Mouse (Mus musculus) neural tube, embryonic 12.5 days (tissue): Measurements from ENCODE around the gene Syde1. TPM values are rescaled to one million over a fixed set of nuclear protein-coding genes. Genes with fewer than 3 reads are reported as not detected.
"Not testable (repeated sequence)": the region's sequence is repeated elsewhere in the genome, so short reads cannot be mapped to it uniquely, and the experiment has no call there.

Experiments used
- ATAC-seq: fragments of 200-750 bp; cut with Nextera tagmentation; 2 replicates; pipeline ENCODE4 v1.8.0; 2017; ENCODE audit warnings: low read depth, mild to moderate bottlenecking, moderate TSS enrichment, moderate library complexity; ENCODE audit not compliant: low FRiP score
- H3K27ac ChIP-seq: fragments of 300-500 bp; sonication (generic); 2 replicates; pipeline ENCODE4 v1.5.1; 2016
- H3K27me3 ChIP-seq: fragments of 300-500 bp; sonication (generic); replicated peaks from 2 replicates; pipeline ENCODE4 v1.6.1; 2016; ENCODE audit warnings: mild to moderate bottlenecking
- H3K36me3 ChIP-seq: fragments of 300-500 bp; sonication (generic); 2 replicates; pipeline ENCODE4 v1.6.1; 2016; ENCODE audit warnings: mild to moderate bottlenecking
- H3K4me1 ChIP-seq: fragments of 300-500 bp; sonication (generic); 2 replicates; pipeline ENCODE4 v1.6.1; 2016
- H3K4me2 ChIP-seq: fragments of 300-500 bp; sonication (generic); replicated peaks from 2 replicates; pipeline ENCODE4 v1.6.1; 2016; ENCODE audit warnings: mild to moderate bottlenecking
- H3K4me3 ChIP-seq: fragments of 300-500 bp; sonication (generic); 2 replicates; pipeline ENCODE4 v1.5.1; 2016
- H3K9ac ChIP-seq: fragments of 300-500 bp; sonication (generic); 2 replicates; pipeline ENCODE4 v1.6.1; 2016; ENCODE audit warnings: mild to moderate bottlenecking
- H3K9me3 ChIP-seq: fragments of 300-500 bp; sonication (generic); 2 replicates; pipeline ENCODE4 v1.6.1; 2016; ENCODE audit warnings: mild to moderate bottlenecking
- WGBS: fragments of 180-500 bp; shearing (Covaris S2); methylation state at CpG from one replicate; pipeline ENCODE4 v1.1.7; 2016; 5-methylcytosine and 5-hydroxymethylcytosine counted together
- polyA plus RNA-seq: library from polyadenylated mRNA; unstranded; fragments of >200 nt; fragmentation: Nextera tagmentation; extraction: Ambion mirVana; gene quantifications from 2 replicates; pipeline ENCODE4 v1.2.1, GENCODE M21; 2016

The Syde1 gene
- polyA plus RNA-seq, result 7.8 and 7.9 TPM in 2 replicates

- 4% methylated on average over 43 of the region's 54 CpGs for WGBS
These were observed at the start of gene Syde1 for GRCm38 (mm10) chr10:78591406-78592328. Syde1 (minus strand) TSS chr10:78591964.

GRCm38 (mm10) chr10:78632311-78632710 is 40.5 kb upstream of the Syde1 start:
- H3K27me3 ChIP-seq, result no peaks in the 10 kb centered on the region
- no peak overlapping the region for H3K27ac ChIP-seq
- H3K4me1 ChIP-seq, result no peaks in the 10 kb centered on the region
- no peak overlapping the region for H3K9ac ChIP-seq
- H3K4me3 ChIP-seq, result no peak overlapping the region
- peak; percentile 68 for ATAC-seq
- 18% methylated on average over 6 of the region's 6 CpGs for WGBS
- no peaks in the 10 kb centered on the region for H3K36me3 ChIP-seq
- H3K4me2 ChIP-seq, result peak overlapping the region; percentile 25; the same call in 1 of the 2 replicates
- H3K9me3 ChIP-seq, result no peaks in the 10 kb centered on the region

More at GRCm38 (mm10) chr10:78591406-78592328, at the start of gene Syde1:
- Histone ChIP-seq H3K27ac (no peak within 1 kb of the TSS), H3K4me1 (peaks cover 9% of the 10 kb centered on the region; the same call in 1 of the 2 replicates), H3K4me2 (peak within 1 kb of the TSS; percentile 85), H3K36me3 (peaks cover 16% of the 10 kb centered on the region; the same call in 1 of the 2 replicates), H3K9me3 (no peaks in the 10 kb centered on the region), H3K27me3 (no peaks in the 10 kb centered on the region), H3K9ac (peak within 1 kb of the TSS; percentile 65), H3K4me3 (peak within 1 kb of the TSS; percentile 57)
- ATAC-seq, result peak; percentile 72

GRCm38 (mm10) chr10:78630194-78630593 is 38.4 kb upstream of the Syde1 start:
- Histone ChIP-seq H3K4me1 (no peaks in the 10 kb centered on the region), H3K36me3 (no peaks in the 10 kb centered on the region), H3K9me3 (no peaks in the 10 kb centered on the region), H3K4me2 (no peak overlapping the region), H3K9ac (no peak overlapping the region), H3K27ac (no peak overlapping the region), H3K27me3 (no peaks in the 10 kb centered on the region), H3K4me3 (no peak overlapping the region)
- WGBS, result 81% methylated on average over 4 of the region's 4 CpGs
- no peak for ATAC-seq

GRCm38 (mm10) chr10:78623143-78623542 is 31.4 kb upstream of the Syde1 start:
- not testable (repeated sequence) for H3K4me2 ChIP-seq, H3K9me3 ChIP-seq, H3K27ac ChIP-seq, H3K27me3 ChIP-seq, H3K4me3 ChIP-seq, H3K4me1 ChIP-seq, ATAC-seq, H3K36me3 ChIP-seq, H3K9ac ChIP-seq
- WGBS, result 88% methylated on average over 3 of the region's 3 CpGs

GRCm38 (mm10) chr10:78617974-78618373 is 26.2 kb upstream of the Syde1 start, which contains the start of gene Olfr1357:
Olfr1357 (minus strand) TSS chr10:78618074.
- WGBS, result 87% methylated on average over 1 of the region's 1 CpGs
- H3K9me3 ChIP-seq, result no peaks in the 10 kb centered on the region
- no peaks in the 10 kb centered on the region for H3K4me1 ChIP-seq
- H3K9ac ChIP-seq, result no peak within 1 kb of the TSS
- H3K4me3 ChIP-seq, result no peak within 1 kb of the TSS
- ATAC-seq, result no peak
- H3K36me3 ChIP-seq, result no peaks in the 10 kb centered on the region
- no peaks in the 10 kb centered on the region for H3K27me3 ChIP-seq
- H3K27ac ChIP-seq, result no peak within 1 kb of the TSS
- no peak within 1 kb of the TSS for H3K4me2 ChIP-seq

- no peak overlapping the region for H3K4me2 ChIP-seq
- no peak for ATAC-seq
- 75% methylated on average over 3 of the region's 3 CpGs for WGBS
- H3K36me3 ChIP-seq, result no peaks in the 10 kb centered on the region
- H3K4me1 ChIP-seq, result no peaks in the 10 kb centered on the region
- H3K27me3 ChIP-seq, result no peaks in the 10 kb centered on the region
- H3K4me3 ChIP-seq, result no peak overlapping the region
- H3K9me3 ChIP-seq, result no peaks in the 10 kb centered on the region
- no peak overlapping the region for H3K27ac ChIP-seq
- H3K9ac ChIP-seq, result no peak overlapping the region
These were observed 15.8 kb upstream of the Syde1 start for GRCm38 (mm10) chr10:78607602-78608001.

- no peaks in the 10 kb centered on the region for H3K36me3 ChIP-seq
- H3K27ac ChIP-seq, result no peak overlapping the region
- H3K4me2 ChIP-seq, result no peak overlapping the region
- H3K4me3 ChIP-seq, result no peak overlapping the region
- no peaks in the 10 kb centered on the region for H3K27me3 ChIP-seq
- no peaks in the 10 kb centered on the region for H3K4me1 ChIP-seq
- 60% methylated on average over 3 of the region's 3 CpGs for WGBS
- no peak overlapping the region for H3K9ac ChIP-seq
- ATAC-seq, result no peak
- no peaks in the 10 kb centered on the region for H3K9me3 ChIP-seq
These were observed 13.3 kb upstream of the Syde1 start for GRCm38 (mm10) chr10:78605080-78605479.

GRCm38 (mm10) chr10:78599865-78600264 is 8.1 kb upstream of the Syde1 start:
- no peak for ATAC-seq
- Histone ChIP-seq H3K9me3 (no peaks in the 10 kb centered on the region), H3K9ac (no peak overlapping the region), H3K4me3 (no peak overlapping the region), H3K27me3 (no peaks in the 10 kb centered on the region), H3K36me3 (no peaks in the 10 kb centered on the region), H3K4me1 (no peaks in the 10 kb centered on the region), H3K4me2 (no peak overlapping the region), H3K27ac (no peak overlapping the region)
- WGBS, result 86% methylated on average over 5 of the region's 5 CpGs

- no peak overlapping the region for H3K27ac ChIP-seq
- ATAC-seq, result no peak
- H3K9me3 ChIP-seq, result no peaks in the 10 kb centered on the region
- H3K27me3 ChIP-seq, result no peaks in the 10 kb centered on the region
- peaks cover 9% of the 10 kb centered on the region; the same call in 1 of the 2 replicates for H3K4me1 ChIP-seq
- no peaks in the 10 kb centered on the region for H3K36me3 ChIP-seq
- H3K9ac ChIP-seq, result no peak overlapping the region
- H3K4me3 ChIP-seq, result no peak overlapping the region
- H3K4me2 ChIP-seq, result no peak overlapping the region
These were observed 2.8 kb upstream of the Syde1 start for GRCm38 (mm10) chr10:78594566-78594965.

GRCm38 (mm10) chr10:78594157-78594556 is 2.4 kb upstream of the Syde1 start:
- Histone ChIP-seq H3K9me3 (no peaks in the 10 kb centered on the region), H3K36me3 (peaks cover 4% of the 10 kb centered on the region; the same call in 1 of the 2 replicates), H3K4me2 (no peak overlapping the region), H3K9ac (no peak overlapping the region), H3K4me3 (no peak overlapping the region), H3K27me3 (no peaks in the 10 kb centered on the region), H3K4me1 (peaks cover 9% of the 10 kb centered on the region; the same call in 1 of the 2 replicates), H3K27ac (no peak overlapping the region)
- ATAC-seq, result no peak
- WGBS, result 87% methylated on average over 6 of the region's 6 CpGs

- no peak for ATAC-seq
- Histone ChIP-seq H3K9ac (no peak overlapping the region), H3K9me3 (no peaks in the 10 kb centered on the region), H3K4me1 (peaks cover 9% of the 10 kb centered on the region; the same call in 1 of the 2 replicates), H3K4me2 (no peak overlapping the region), H3K27ac (no peak overlapping the region), H3K36me3 (peaks cover 6% of the 10 kb centered on the region; the same call in 1 of the 2 replicates), H3K4me3 (no peak overlapping the region), H3K27me3 (no peaks in the 10 kb centered on the region)
- 94% methylated on average over 5 of the region's 5 CpGs for WGBS
These were observed 2.0 kb upstream of the Syde1 start for GRCm38 (mm10) chr10:78593736-78594135.

GRCm38 (mm10) chr10:78592856-78593379 is 1.2 kb upstream of the Syde1 start:
- Histone ChIP-seq H3K36me3 (peaks cover 10% of the 10 kb centered on the region; the same call in 1 of the 2 replicates), H3K9ac (no peak overlapping the region), H3K4me3 (no peak overlapping the region), H3K27me3 (no peaks in the 10 kb centered on the region), H3K27ac (no peak overlapping the region), H3K9me3 (no peaks in the 10 kb centered on the region), H3K4me1 (peaks cover 9% of the 10 kb centered on the region; the same call in 1 of the 2 replicates), H3K4me2 (no peak overlapping the region)
- no peak for ATAC-seq
- 90% methylated on average over 4 of the region's 4 CpGs for WGBS
